Mouse (Mus musculus) cerebellum, adult 11-12 months (tissue): ENCODE data around the gene Syt6.
A peak's percentile ranks its signal among the peaks of the same experiment; 100 is the strongest.
"Not testable (repeated sequence)": the region's sequence is repeated elsewhere in the genome, so short reads cannot be mapped to it uniquely, and the experiment has no call there.

Experiments
- DNase-seq: peaks from one replicate; pipeline ENCODE4 v3.0.0; 2022

Gene Syt6

GRCm38 (mm10) chr3:103601561-103601960 is 26.5 kb downstream of the Syt6 start:
- DNase-seq: no peak

- DNase-seq: no peak
These were observed 31.1 kb downstream of the Syt6 start for GRCm38 (mm10) chr3:103606045-103606597.

- peak; percentile 81 for DNase-seq
These were observed 31.9 kb downstream of the Syt6 start for GRCm38 (mm10) chr3:103606660-103607595.

- DNase-seq: no peak
These were observed 35.2 kb downstream of the Syt6 start for GRCm38 (mm10) chr3:103610231-103610630.

- DNase-seq: no peak
These were observed 37.8 kb downstream of the Syt6 start for GRCm38 (mm10) chr3:103612636-103613355.

- no peak for DNase-seq
These were observed 40.6 kb downstream of the Syt6 start for GRCm38 (mm10) chr3:103615621-103616020.

GRCm38 (mm10) chr3:103616981-103617380 is 42.0 kb downstream of the Syt6 start:
- no peak for DNase-seq

GRCm38 (mm10) chr3:103620101-103620500 is 45.1 kb downstream of the Syt6 start:
- no peak for DNase-seq

GRCm38 (mm10) chr3:103623893-103624470 is 49.0 kb downstream of the Syt6 start:
- peak; percentile 37 for DNase-seq

- peak; percentile 74 for DNase-seq
These were observed 49.6 kb downstream of the Syt6 start for GRCm38 (mm10) chr3:103624591-103625051.

- no peak for DNase-seq
These were observed 50.1 kb downstream of the Syt6 start for GRCm38 (mm10) chr3:103625169-103625568.

GRCm38 (mm10) chr3:103626481-103626880 is 51.5 kb downstream of the Syt6 start:
- DNase-seq: no peak

GRCm38 (mm10) chr3:103627661-103628060 is 52.6 kb downstream of the Syt6 start:
- no peak for DNase-seq

GRCm38 (mm10) chr3:103633124-103633523 is 58.1 kb downstream of the Syt6 start:
- DNase-seq: no peak

GRCm38 (mm10) chr3:103633831-103634230 is 58.8 kb downstream of the Syt6 start:
- DNase-seq: no peak

GRCm38 (mm10) chr3:103634256-103634655 is 59.2 kb downstream of the Syt6 start:
- no peak for DNase-seq

GRCm38 (mm10) chr3:103637641-103638040 is 62.6 kb downstream of the Syt6 start:
- no peak for DNase-seq

GRCm38 (mm10) chr3:103640226-103640803 is 65.3 kb downstream of the Syt6 start:
- DNase-seq: no peak

- DNase-seq: no peak
These were observed 66.3 kb downstream of the Syt6 start for GRCm38 (mm10) chr3:103641301-103641700.

- DNase-seq: not testable (repeated sequence)
These were observed 70.9 kb downstream of the Syt6 start, which contains the start of gene Atg4a-ps for GRCm38 (mm10) chr3:103645968-103646367. Gene Atg4a-ps, minus strand, starts transcription at chr3:103646068.

GRCm38 (mm10) chr3:103647164-103647867 is 72.3 kb downstream of the Syt6 start:
- no peak for DNase-seq

- DNase-seq: no peak
These were observed 73.5 kb downstream of the Syt6 start for GRCm38 (mm10) chr3:103648486-103648885.
